Mouse (Mus musculus) C2C12 (cell line): ENCODE data around the gene Hsf4. TPM values are rescaled to one million over a fixed set of nuclear protein-coding genes. Genes with fewer than 3 reads are reported as not detected.
A peak's percentile ranks its signal among the peaks of the same experiment; 100 is the strongest.

Source experiments
- H3K27me3 ChIP-seq: one replicate; pipeline ENCODE4 v1.6.1; 2011; ENCODE audit not compliant: control insufficient read depth, insufficient read depth, insufficient read length
- H3K36me3 ChIP-seq: one replicate; pipeline ENCODE4 v1.6.1; 2011; ENCODE audit not compliant: control insufficient read depth, insufficient read depth
- H3K4me3 ChIP-seq: one replicate; pipeline ENCODE4 v1.5.1; 2011; ENCODE audit warnings: mild to moderate bottlenecking, control low read depth; ENCODE audit not compliant: poor library complexity, insufficient read depth, severe bottlenecking
- H3K79me2 ChIP-seq: one replicate; pipeline ENCODE4 v1.6.1; 2011; ENCODE audit not compliant: control insufficient read depth, insufficient read depth
- H3K79me3 ChIP-seq: one replicate; pipeline ENCODE4 v1.6.1; 2011; ENCODE audit warnings: low read depth, control low read depth
- H3ac ChIP-seq: one replicate; pipeline ENCODE3; 2011; ENCODE audit warnings: low read depth; ENCODE audit not compliant: control insufficient read depth, insufficient read length
- CEBPB ChIP-seq: IDR thresholded peaks from one replicate; pipeline ENCODE4 v1.6.1; 2011; ENCODE audit warnings: low read depth, mild to moderate bottlenecking, control low read depth, moderate library complexity
- CTCF ChIP-seq: IDR thresholded peaks from one replicate; pipeline ENCODE4 v1.5.1; 2011; ENCODE audit not compliant: control insufficient read depth, insufficient read depth, insufficient read length
- FOSL1 ChIP-seq: IDR thresholded peaks from one replicate; pipeline ENCODE4 v1.8.0; 2011; ENCODE audit warnings: mild to moderate bottlenecking, low read length; ENCODE audit not compliant: poor library complexity, insufficient read depth, severe bottlenecking
- MAX ChIP-seq: IDR thresholded peaks from one replicate; pipeline ENCODE4 v1.6.1; 2011; ENCODE audit warnings: mild to moderate bottlenecking, control low read depth
- MYOD1 ChIP-seq: IDR thresholded peaks from one replicate; pipeline ENCODE4 v1.6.1; 2011; ENCODE audit warnings: low read depth; ENCODE audit not compliant: control insufficient read depth, insufficient read length
- MYOG ChIP-seq: IDR thresholded peaks from one replicate; pipeline ENCODE4 v1.6.1; 2011; ENCODE audit not compliant: control insufficient read depth, insufficient read length; ENCODE audit errors: extremely low read depth
- USF1 ChIP-seq: IDR thresholded peaks from one replicate; pipeline ENCODE4 v1.6.1; 2011; ENCODE audit warnings: low read depth, mild to moderate bottlenecking, control low read depth, moderate library complexity
- polyA plus RNA-seq: library from polyadenylated mRNA; unstranded; fragments of >200 nt; fragmentation: generic; extraction: Trizol; gene quantifications from one replicate; pipeline ENCODE4 v1.2.1, GENCODE M21; 2012; ENCODE audit warnings: missing spikeins

Hsf4 gene
- polyA plus RNA-seq, 1 experiment, result 3.4 TPM

DNA sequence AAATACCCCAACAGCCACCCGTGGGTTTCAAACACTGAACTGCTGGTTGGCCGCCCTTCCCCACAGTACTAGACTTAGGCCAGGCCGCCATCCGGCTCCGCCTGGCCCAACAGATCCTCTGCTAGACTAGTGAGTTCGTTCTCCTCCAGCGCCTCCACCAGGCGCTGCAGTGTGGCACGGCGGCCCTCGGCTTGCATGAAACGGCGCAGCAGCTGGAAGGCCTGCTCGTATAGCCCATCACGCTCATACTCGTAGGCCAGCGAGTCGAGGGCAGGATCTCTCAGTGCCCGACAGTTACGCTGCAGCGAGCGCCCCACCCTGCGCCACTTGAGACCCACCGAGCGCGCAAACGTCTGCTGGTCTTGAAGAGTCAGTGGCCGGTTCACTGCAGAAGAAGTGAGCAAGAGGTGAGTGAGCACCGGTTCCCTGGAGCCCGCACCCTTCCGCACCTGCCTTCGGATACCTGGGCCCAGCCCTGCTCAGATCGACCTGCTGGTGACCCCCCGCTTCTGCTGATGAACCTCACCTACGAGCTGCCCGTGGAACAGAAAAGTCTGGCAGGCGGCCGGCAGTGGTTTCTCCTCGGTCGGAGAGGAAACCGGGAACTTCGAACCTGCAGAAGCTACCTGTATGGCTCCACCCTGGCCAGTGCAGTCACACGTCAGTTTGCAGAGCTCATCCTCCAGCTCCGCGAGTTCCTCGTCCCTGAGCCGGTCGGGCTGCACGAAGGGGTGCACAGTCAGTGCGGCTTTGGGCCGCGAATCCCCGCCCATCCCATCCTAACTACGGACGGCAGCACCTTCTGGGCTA lies 10.5 kb upstream of the Hsf4 start:
- Histone ChIP-seq H3K27me3 (no peaks in the 10 kb centered on the region), H3K36me3 (peaks cover 7% of the 10 kb centered on the region), H3K79me2 (peaks cover 13% of the 10 kb centered on the region), H3K4me3 (no peak overlapping the region), H3K79me3 (peaks cover 3% of the 10 kb centered on the region), H3ac (no peak overlapping the region)
- TF ChIP-seq MYOG, result no peak
- TF ChIP-seq USF1, result no peak
- TF ChIP-seq MYOD1, result no peak
- no peak for TF ChIP-seq FOSL1
- no peak for TF ChIP-seq CTCF
- TF ChIP-seq CEBPB, result no peak
- TF ChIP-seq MAX, result no peak

DNA sequence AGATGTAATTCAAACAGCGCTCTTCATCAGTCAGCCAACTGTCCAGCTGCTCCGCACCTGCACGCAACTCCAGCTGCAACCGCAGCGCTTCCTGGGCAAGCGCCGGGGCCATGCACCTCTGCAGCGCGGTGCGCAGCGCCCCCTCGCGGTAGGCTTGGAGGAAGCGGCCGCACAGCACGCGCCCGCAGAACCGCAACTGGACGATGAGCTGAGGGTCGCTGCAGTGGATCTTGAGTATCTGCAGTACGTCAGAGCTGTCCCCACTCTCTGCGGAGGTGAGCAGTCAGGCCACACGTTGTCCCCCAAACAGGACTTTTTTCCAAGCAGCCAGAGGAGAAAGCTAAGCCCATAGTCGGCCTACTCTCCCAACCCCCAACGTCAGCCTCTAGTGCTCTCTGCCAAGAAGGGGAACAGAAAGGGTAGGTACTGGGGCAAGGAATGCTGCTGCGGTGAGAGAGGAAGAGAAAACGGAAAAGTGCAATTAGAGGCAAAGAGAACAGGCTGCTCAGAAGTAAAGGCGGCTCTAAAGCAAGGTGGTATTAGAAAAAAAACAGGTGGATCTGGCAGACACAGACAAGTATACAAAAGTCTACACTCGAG lies 9.8 kb upstream of the Hsf4 start:
- no peak overlapping the region for H3K4me3 ChIP-seq
- H3K79me2 ChIP-seq, result peaks cover 16% of the 10 kb centered on the region
- TF ChIP-seq MYOD1, result no peak
- TF ChIP-seq CTCF, result peak; percentile 89
- no peaks in the 10 kb centered on the region for H3K27me3 ChIP-seq
- peaks cover 7% of the 10 kb centered on the region for H3K36me3 ChIP-seq
- no peak overlapping the region for H3ac ChIP-seq
- peaks cover 3% of the 10 kb centered on the region for H3K79me3 ChIP-seq

DNA sequence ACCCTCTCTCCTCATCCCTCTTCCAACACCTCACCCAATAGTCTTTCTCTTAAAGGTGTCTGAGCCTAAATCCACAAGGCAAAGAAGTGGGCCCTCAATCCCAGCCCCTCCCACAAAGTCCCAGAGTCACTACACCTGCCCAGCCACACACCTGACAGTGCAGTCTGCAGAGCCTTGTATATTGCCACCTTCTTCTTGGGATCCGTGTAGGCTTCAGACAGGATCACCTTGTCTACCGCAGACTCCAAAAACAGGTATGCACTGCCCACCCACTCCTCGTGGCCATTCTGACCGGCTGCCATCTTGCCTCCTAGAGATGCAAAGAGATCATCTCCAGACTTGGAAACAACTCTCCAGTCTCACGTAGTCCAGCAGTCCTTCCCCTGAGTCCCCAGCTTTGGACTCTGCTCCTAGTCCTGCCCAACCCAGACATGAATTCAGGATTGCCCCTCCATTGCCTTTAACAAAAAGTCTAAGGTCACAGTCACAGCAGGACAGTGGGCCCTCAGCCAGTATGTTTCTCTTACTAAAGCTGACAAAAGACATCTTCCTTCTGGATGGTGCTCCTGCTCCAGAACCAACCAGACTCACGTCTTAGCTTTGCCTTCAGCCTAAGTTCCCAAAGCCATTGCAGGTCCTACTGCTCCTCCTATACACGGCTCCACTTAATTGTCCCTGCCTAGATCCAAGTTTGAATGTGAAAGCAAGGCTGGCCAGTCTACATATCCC lies 9.1 kb upstream of the Hsf4 start:
- H3K4me3 ChIP-seq, result no peak overlapping the region
- TF ChIP-seq MYOG (no peak), CTCF (no peak), MAX (no peak), MYOD1 (no peak), FOSL1 (no peak), USF1 (no peak), CEBPB (no peak)
- no peaks in the 10 kb centered on the region for H3K27me3 ChIP-seq
- H3K79me3 ChIP-seq, result peaks cover 3% of the 10 kb centered on the region
- no peak overlapping the region for H3ac ChIP-seq
- peaks cover 16% of the 10 kb centered on the region for H3K79me2 ChIP-seq
- peaks cover 7% of the 10 kb centered on the region for H3K36me3 ChIP-seq

DNA sequence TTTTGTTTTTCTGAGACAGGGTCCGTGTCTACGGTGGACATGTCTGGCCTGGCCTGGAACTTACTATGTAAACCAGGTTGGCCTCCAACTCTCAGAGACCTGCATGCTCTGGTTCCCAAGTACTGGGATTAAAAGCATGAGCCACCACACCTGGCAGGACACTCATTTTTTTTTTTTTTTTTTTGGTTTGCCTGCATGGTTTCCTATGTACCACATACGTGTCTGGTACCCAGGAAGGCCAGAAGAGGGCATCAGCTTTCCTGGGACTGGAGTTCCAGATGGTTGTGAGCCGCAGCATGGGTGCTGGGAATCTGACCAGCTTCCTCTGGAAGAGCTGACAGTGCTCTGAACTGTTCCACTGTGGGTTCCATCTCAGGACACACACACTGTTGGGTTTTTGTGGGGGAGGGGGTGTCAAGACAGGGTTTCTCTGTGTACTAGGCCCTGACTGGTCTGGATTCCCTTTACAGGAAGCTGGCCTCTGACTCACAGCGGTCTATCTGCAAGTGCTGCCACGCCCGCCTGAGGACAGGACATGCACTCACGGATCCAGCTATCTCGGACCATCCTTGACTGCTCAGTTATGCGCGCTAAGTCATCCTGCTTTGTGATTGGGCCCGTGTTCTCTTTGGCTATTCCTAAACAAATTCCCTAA lies 8.1 kb upstream of the Hsf4 start:
- Histone ChIP-seq H3K27me3 (no peaks in the 10 kb centered on the region), H3ac (no peak overlapping the region), H3K36me3 (peaks cover 7% of the 10 kb centered on the region), H3K79me2 (peaks cover 16% of the 10 kb centered on the region), H3K79me3 (peaks cover 3% of the 10 kb centered on the region), H3K4me3 (no peak overlapping the region)
- TF ChIP-seq MYOG, result no peak
- no peak for TF ChIP-seq MYOD1
- TF ChIP-seq MAX, result no peak
- TF ChIP-seq FOSL1, result no peak
- no peak for TF ChIP-seq CEBPB
- no peak for TF ChIP-seq CTCF
- TF ChIP-seq USF1, result no peak

DNA sequence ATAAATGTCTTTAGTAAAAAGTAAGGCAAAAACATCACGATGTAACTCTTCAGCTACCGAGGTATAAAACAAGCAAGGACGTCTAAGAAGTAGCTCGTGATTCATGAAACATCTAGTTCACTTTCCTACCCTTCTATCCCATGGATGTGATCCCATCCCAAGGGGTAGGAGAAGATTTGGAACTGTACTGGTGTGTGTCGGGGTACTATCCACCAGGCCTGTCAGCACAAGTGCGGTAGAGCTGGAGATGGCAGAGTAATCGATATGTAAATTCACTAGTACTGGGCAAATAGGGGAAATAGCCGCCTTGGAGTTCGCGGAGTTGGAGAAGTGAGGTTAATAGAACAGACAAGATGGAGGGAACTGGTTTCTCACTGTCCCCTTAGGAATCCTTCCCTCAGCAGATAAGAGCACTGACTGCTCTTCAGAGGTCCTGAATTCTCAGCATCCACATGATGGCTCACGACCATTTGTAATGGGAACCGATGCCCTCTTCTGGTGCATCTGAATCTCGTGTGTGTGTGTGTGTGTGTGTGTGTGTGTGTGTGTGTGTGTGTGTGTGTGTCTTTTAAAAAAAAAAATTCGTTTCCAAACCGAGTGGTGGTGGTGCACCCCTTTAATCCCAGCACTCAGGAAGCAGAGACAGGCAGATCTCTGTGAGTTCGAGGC lies 6.2 kb upstream of the Hsf4 start:
- TF ChIP-seq MAX (no peak), CEBPB (no peak), MYOD1 (no peak), CTCF (no peak), USF1 (no peak), FOSL1 (no peak), MYOG (no peak)
- Histone ChIP-seq H3K79me3 (peaks cover 3% of the 10 kb centered on the region), H3K27me3 (no peaks in the 10 kb centered on the region), H3K36me3 (peaks cover 7% of the 10 kb centered on the region), H3ac (no peak overlapping the region), H3K79me2 (peaks cover 16% of the 10 kb centered on the region), H3K4me3 (peak overlapping the region; percentile 71)
